Mouse (Mus musculus): ENCODE results near the gene Afap1. TPM values are rescaled to one million over a fixed set of nuclear protein-coding genes. Genes with fewer than 3 reads are reported as not detected.

Gene Afap1
- polyA plus RNA-seq, 1 experiment from 2014 or later = 21.5 TPM

- Histone ChIP-seq H3K27me3 (no peaks in the 10 kb centered on the region; the same call in 1 of the 2 replicates), H3K9ac (no peak overlapping the region), H3K36me3 (peaks cover 4% of the 10 kb centered on the region; the same call in 1 of the 2 replicates), H3K4me2 (no peak overlapping the region), H3K4me3 (no peak overlapping the region), H3K9me3 (no peaks in the 10 kb centered on the region), H3K27ac (peak overlapping the region; percentile 71), H3K4me1 (peaks cover 68% of the 10 kb centered on the region)
- no peak for ATAC-seq (ENCODE audit: borderline replicate concordance, extremely low read depth, low FRiP score, low TSS enrichment)
- WGBS = 42% methylated on average over 10 of the region's 10 CpGs
Measured at GRCm38 (mm10) chr5:35938249-35939223, 45.4 kb downstream of the Afap1 start.

GRCm38 (mm10) chr5:35939958-35940357 is 46.8 kb downstream of the Afap1 start:
- Histone ChIP-seq H3K4me2 (no peak overlapping the region), H3K9ac (no peak overlapping the region), H3K9me3 (no peaks in the 10 kb centered on the region), H3K27ac (peak overlapping the region; percentile 8; the same call in 1 of the 2 replicates), H3K36me3 (peaks cover 4% of the 10 kb centered on the region), H3K27me3 (no peaks in the 10 kb centered on the region; the same call in 1 of the 2 replicates), H3K4me1 (peaks cover 68% of the 10 kb centered on the region), H3K4me3 (no peak overlapping the region)
- 49% methylated on average over 6 of the region's 6 CpGs for WGBS
- no peak for ATAC-seq (ENCODE audit: borderline replicate concordance, extremely low read depth, low FRiP score, low TSS enrichment)

- H3K9me3 ChIP-seq = no peaks in the 10 kb centered on the region
- H3K27me3 ChIP-seq = no peaks in the 10 kb centered on the region; the same call in 1 of the 2 replicates
- H3K36me3 ChIP-seq = peaks cover 6% of the 10 kb centered on the region
- ATAC-seq (ENCODE audit: borderline replicate concordance, extremely low read depth, low FRiP score, low TSS enrichment) = peak; percentile 82
- 49% methylated on average over 5 of the region's 5 CpGs for WGBS
- peaks cover 76% of the 10 kb centered on the region for H3K4me1 ChIP-seq
- peak overlapping the region; percentile 91 for H3K27ac ChIP-seq
- no peak overlapping the region for H3K9ac ChIP-seq
- H3K4me2 ChIP-seq = no peak overlapping the region
- H3K4me3 ChIP-seq = no peak overlapping the region
Measured at GRCm38 (mm10) chr5:35943541-35943940, 50.4 kb downstream of the Afap1 start.

GRCm38 (mm10) chr5:35946841-35947240 is 53.7 kb downstream of the Afap1 start:
- ATAC-seq (ENCODE audit: borderline replicate concordance, extremely low read depth, low FRiP score, low TSS enrichment) = peak; percentile 23; the same call in 1 of the 2 replicates
- Histone ChIP-seq H3K36me3 (peaks cover 30% of the 10 kb centered on the region), H3K27ac (0 out of 2 replicates have a peak overlapping the region, but pooled peaks have one; percentile 26), H3K9ac (no peak overlapping the region), H3K4me1 (peaks cover 49% of the 10 kb centered on the region), H3K9me3 (no peaks in the 10 kb centered on the region), H3K4me3 (no peak overlapping the region), H3K27me3 (no peaks in the 10 kb centered on the region), H3K4me2 (no peak overlapping the region)
- 48% methylated on average over 2 of the region's 2 CpGs for WGBS

- Histone ChIP-seq H3K4me3 (no peak overlapping the region), H3K9me3 (no peaks in the 10 kb centered on the region), H3K27ac (peak overlapping the region; percentile 64; the same call in 1 of the 2 replicates), H3K4me2 (no peak overlapping the region), H3K36me3 (peaks cover 31% of the 10 kb centered on the region), H3K4me1 (peaks cover 43% of the 10 kb centered on the region), H3K9ac (no peak overlapping the region), H3K27me3 (no peaks in the 10 kb centered on the region)
- WGBS = 65% methylated on average over 4 of the region's 4 CpGs
- ATAC-seq (ENCODE audit: borderline replicate concordance, extremely low read depth, low FRiP score, low TSS enrichment) = no peak
Measured at GRCm38 (mm10) chr5:35947427-35947826, 54.3 kb downstream of the Afap1 start.

- peaks cover 31% of the 10 kb centered on the region for H3K36me3 ChIP-seq
- peaks cover 33% of the 10 kb centered on the region for H3K4me1 ChIP-seq
- peak overlapping the region; percentile 64 for H3K27ac ChIP-seq
- H3K9me3 ChIP-seq = no peaks in the 10 kb centered on the region
- ATAC-seq (ENCODE audit: borderline replicate concordance, extremely low read depth, low FRiP score, low TSS enrichment) = no peak
- 65% methylated on average over 15 of the region's 15 CpGs for WGBS
- no peak overlapping the region for H3K4me2 ChIP-seq
- H3K4me3 ChIP-seq = no peak overlapping the region
- H3K27me3 ChIP-seq = no peaks in the 10 kb centered on the region
- no peak overlapping the region for H3K9ac ChIP-seq
Measured at GRCm38 (mm10) chr5:35948225-35948975, 55.3 kb downstream of the Afap1 start.

GRCm38 (mm10) chr5:35949061-35949460 is 55.9 kb downstream of the Afap1 start:
- no peaks in the 10 kb centered on the region for H3K27me3 ChIP-seq
- H3K9ac ChIP-seq = no peak overlapping the region
- 0 out of 2 replicates have a peak overlapping the region, but pooled peaks have one; percentile 64 for H3K27ac ChIP-seq
- 70% methylated on average over 5 of the region's 5 CpGs for WGBS
- peaks cover 31% of the 10 kb centered on the region for H3K36me3 ChIP-seq
- H3K4me2 ChIP-seq = no peak overlapping the region
- no peak for ATAC-seq (ENCODE audit: borderline replicate concordance, extremely low read depth, low FRiP score, low TSS enrichment)
- H3K4me1 ChIP-seq = peaks cover 27% of the 10 kb centered on the region
- no peaks in the 10 kb centered on the region for H3K9me3 ChIP-seq
- H3K4me3 ChIP-seq = no peak overlapping the region

GRCm38 (mm10) chr5:35950504-35950903 is 57.4 kb downstream of the Afap1 start:
- H3K27ac ChIP-seq = no peak overlapping the region
- H3K36me3 ChIP-seq = peaks cover 41% of the 10 kb centered on the region
- H3K4me2 ChIP-seq = no peak overlapping the region
- no peaks in the 10 kb centered on the region for H3K9me3 ChIP-seq
- H3K4me3 ChIP-seq = no peak overlapping the region
- WGBS = 86% methylated on average over 7 of the region's 7 CpGs
- no peak for ATAC-seq (ENCODE audit: borderline replicate concordance, extremely low read depth, low FRiP score, low TSS enrichment)
- no peaks in the 10 kb centered on the region for H3K27me3 ChIP-seq
- peaks cover 25% of the 10 kb centered on the region for H3K4me1 ChIP-seq
- H3K9ac ChIP-seq = no peak overlapping the region

- 74% methylated on average over 12 of the region's 12 CpGs for WGBS
- Histone ChIP-seq H3K9ac (no peak overlapping the region), H3K4me1 (no peaks in the 10 kb centered on the region), H3K27ac (no peak overlapping the region), H3K4me2 (no peak overlapping the region), H3K36me3 (peaks cover 50% of the 10 kb centered on the region), H3K27me3 (no peaks in the 10 kb centered on the region), H3K4me3 (no peak overlapping the region), H3K9me3 (no peaks in the 10 kb centered on the region)
- no peak for ATAC-seq (ENCODE audit: borderline replicate concordance, extremely low read depth, low FRiP score, low TSS enrichment)
Measured at GRCm38 (mm10) chr5:35954055-35954718, 61.1 kb downstream of the Afap1 start.

- Histone ChIP-seq H3K4me3 (no peak overlapping the region), H3K9ac (no peak overlapping the region), H3K27me3 (no peaks in the 10 kb centered on the region), H3K36me3 (peaks cover 38% of the 10 kb centered on the region; the same call in 1 of the 2 replicates), H3K27ac (no peak overlapping the region), H3K4me2 (no peak overlapping the region), H3K4me1 (peaks cover 3% of the 10 kb centered on the region; the same call in 1 of the 2 replicates), H3K9me3 (no peaks in the 10 kb centered on the region)
- no peak for ATAC-seq (ENCODE audit: borderline replicate concordance, extremely low read depth, low FRiP score, low TSS enrichment)
- WGBS = 73% methylated on average over 1 of the region's 1 CpGs
Measured at GRCm38 (mm10) chr5:35956268-35956667, 63.1 kb downstream of the Afap1 start.

- ATAC-seq (ENCODE audit: borderline replicate concordance, extremely low read depth, low FRiP score, low TSS enrichment) = no peak
- Histone ChIP-seq H3K27ac (no peak overlapping the region), H3K4me3 (no peak overlapping the region), H3K36me3 (peaks cover 53% of the 10 kb centered on the region; the same call in 1 of the 2 replicates), H3K9ac (no peak overlapping the region), H3K4me2 (no peak overlapping the region), H3K4me1 (peaks cover 4% of the 10 kb centered on the region; the same call in 1 of the 2 replicates), H3K9me3 (no peaks in the 10 kb centered on the region), H3K27me3 (no peaks in the 10 kb centered on the region)
- WGBS = 86% methylated on average over 2 of the region's 2 CpGs
Measured at GRCm38 (mm10) chr5:35958681-35959080, 65.6 kb downstream of the Afap1 start.

Measured in lung, embryonic 15.5 days (tissue).